Mouse (Mus musculus) gastrocnemius, adult 18-20 months (tissue): ENCODE results near the gene Cdon. TPM values are rescaled to one million over a fixed set of nuclear protein-coding genes. Genes with fewer than 3 reads are reported as not detected.
"Not testable (repeated sequence)": the region's sequence is repeated elsewhere in the genome, so short reads cannot be mapped to it uniquely, and the experiment has no call there.

Experiments
- DNase-seq: peaks from one replicate; pipeline ENCODE4 v3.0.0; 2021; ENCODE audit warnings: low spot score
- long read RNA-seq, 2 experiments: library from polyadenylated mRNA; stranded (forward); transcript quantifications; one replicate each; pipeline ENCODE4 v2.0.0; 2021
- total RNA-seq, 2 experiments: library from RNA; stranded (reverse); gene quantifications; 2 replicates each; pipeline ENCODE4 v1.2.3; 2021

Gene Cdon
- total RNA-seq: 10 to 100 TPM in 1 of 2 experiments, 1 to 10 TPM in 1; 9.5 to 10.4 TPM
- long read RNA-seq, experiment 1, partial matches to known transcripts: 1 of 3 reads
- long read RNA-seq, experiment 1, other reads (novel, unspliced or antisense): 2 of 3 reads
- long read RNA-seq, experiment 2, partial matches to known transcripts: 0 of 2 reads
- long read RNA-seq, experiment 2, other reads (novel, unspliced or antisense): 2 of 2 reads

- DNase-seq: peak; percentile 87
Observed at GRCm38 (mm10) chr9:35420805-35421719, at the start of gene Cdon. Gene Cdon, plus strand, starts transcription at chr9:35421128.

GRCm38 (mm10) chr9:35372324-35373101 lies 48.4 kb upstream of the Cdon start:
- no peak for DNase-seq

GRCm38 (mm10) chr9:35377916-35378315 lies 43.0 kb upstream of the Cdon start:
- DNase-seq: no peak

- DNase-seq: no peak
Observed at GRCm38 (mm10) chr9:35378991-35379390, 41.9 kb upstream of the Cdon start.

GRCm38 (mm10) chr9:35399896-35400295 lies 21.0 kb upstream of the Cdon start:
- no peak for DNase-seq

- no peak for DNase-seq
Observed at GRCm38 (mm10) chr9:35400398-35400797, 20.5 kb upstream of the Cdon start.

- DNase-seq: no peak
Observed at GRCm38 (mm10) chr9:35400831-35401230, 20.1 kb upstream of the Cdon start.

GRCm38 (mm10) chr9:35402584-35402991 lies 18.3 kb upstream of the Cdon start:
- DNase-seq: no peak

- DNase-seq: no peak
Observed at GRCm38 (mm10) chr9:35403490-35403889, 17.4 kb upstream of the Cdon start.

- no peak for DNase-seq
Observed at GRCm38 (mm10) chr9:35405038-35405905, 15.7 kb upstream of the Cdon start.

- no peak for DNase-seq
Observed at GRCm38 (mm10) chr9:35411225-35411965, 9.5 kb upstream of the Cdon start.

GRCm38 (mm10) chr9:35411975-35412374 lies 9.0 kb upstream of the Cdon start:
- DNase-seq: no peak

GRCm38 (mm10) chr9:35421730-35422235 lies 855 bp downstream of the Cdon start:
- DNase-seq: no peak

- DNase-seq: no peak
Observed at GRCm38 (mm10) chr9:35422405-35422941, 1.5 kb downstream of the Cdon start.

- no peak for DNase-seq
Observed at GRCm38 (mm10) chr9:35423265-35423664, 2.3 kb downstream of the Cdon start.

- DNase-seq: no peak
Observed at GRCm38 (mm10) chr9:35424671-35425070, 3.7 kb downstream of the Cdon start.

- DNase-seq: no peak
Observed at GRCm38 (mm10) chr9:35430476-35430875, 9.5 kb downstream of the Cdon start.

GRCm38 (mm10) chr9:35431396-35431795 lies 10.5 kb downstream of the Cdon start:
- DNase-seq: no peak

GRCm38 (mm10) chr9:35432717-35433297 lies 11.9 kb downstream of the Cdon start:
- not testable (repeated sequence) for DNase-seq
